Mouse (Mus musculus) MEL-GATA-1-ER (cell line): ENCODE measurements at regions not wholly inside any gene's neighbourhood (a gene's known extent, or its start where the extent isn't known, plus 50 kb on each side); places are given as distances from the start of the nearest gene placed in this dataset.

Experiments
- DNase-seq: peaks from one replicate; pipeline ENCODE4 v3.0.0-alpha.2; 2012; ENCODE audit warnings: low read depth; ENCODE audit errors: extremely low read depth

GRCm38 (mm10) chr1:154076684-154077475, 124.1 kb upstream of the Zfp648 start:
- no peak for DNase-seq

GRCm38 (mm10) chr1:154080505-154081380, 120.2 kb upstream of the Zfp648 start:
- no peak for DNase-seq

- DNase-seq, result no peak
Observed at GRCm38 (mm10) chr1:154086145-154086544, 114.8 kb upstream of the Zfp648 start.

GRCm38 (mm10) chr1:154089815-154090214, 111.2 kb upstream of the Zfp648 start:
- no peak for DNase-seq

- DNase-seq, result no peak
Observed at GRCm38 (mm10) chr1:154090521-154091490, 110.2 kb upstream of the Zfp648 start.

- DNase-seq, result no peak
Observed at GRCm38 (mm10) chr1:154093549-154093948, 107.4 kb upstream of the Zfp648 start.

- no peak for DNase-seq
Observed at GRCm38 (mm10) chr1:154094357-154094756, 106.6 kb upstream of the Zfp648 start.

GRCm38 (mm10) chr1:154096113-154096512, 104.9 kb upstream of the Zfp648 start:
- DNase-seq, result no peak

- DNase-seq, result no peak
Observed at GRCm38 (mm10) chr1:154096911-154097310, 104.1 kb upstream of the Zfp648 start.

GRCm38 (mm10) chr1:154097656-154098055, 103.3 kb upstream of the Zfp648 start:
- DNase-seq, result no peak

- no peak for DNase-seq
Observed at GRCm38 (mm10) chr1:154100556-154100955, 100.4 kb upstream of the Zfp648 start.

GRCm38 (mm10) chr1:154101433-154101832, 99.6 kb upstream of the Zfp648 start:
- no peak for DNase-seq

GRCm38 (mm10) chr1:154102191-154102590, 98.8 kb upstream of the Zfp648 start:
- no peak for DNase-seq

GRCm38 (mm10) chr1:154102871-154103596, 98.0 kb upstream of the Zfp648 start:
- no peak for DNase-seq

- DNase-seq, result no peak
Observed at GRCm38 (mm10) chr1:154103597-154103923, 97.4 kb upstream of the Zfp648 start.

- no peak for DNase-seq
Observed at GRCm38 (mm10) chr1:154104006-154104600, 96.9 kb upstream of the Zfp648 start.

GRCm38 (mm10) chr1:154104779-154105178, 96.2 kb upstream of the Zfp648 start:
- no peak for DNase-seq

GRCm38 (mm10) chr1:154112500-154112899, 88.5 kb upstream of the Zfp648 start:
- DNase-seq, result no peak

- no peak for DNase-seq
Observed at GRCm38 (mm10) chr1:154113291-154114050, 87.5 kb upstream of the Zfp648 start.
